Mouse (Mus musculus) forebrain, postnatal 0 days (tissue): ENCODE data around the gene Rdm1. TPM values are rescaled to one million over a fixed set of nuclear protein-coding genes. Genes with fewer than 3 reads are reported as not detected.

Source experiments
- ATAC-seq: fragments of 200-750 bp; cut with Nextera tagmentation; 2 replicates; pipeline ENCODE4 v1.8.0; 2017; ENCODE audit warnings: mild to moderate bottlenecking, moderate library complexity
- DNase-seq: peaks from one replicate; pipeline ENCODE4 v3.0.0-alpha.2; 2015
- H3K27ac ChIP-seq: fragments of 300-500 bp; sonication (generic); 2 replicates; pipeline ENCODE4 v1.5.1; 2014; ENCODE audit warnings: low read depth, mild to moderate bottlenecking, antibody characterized with exemption, low read length, moderate library complexity, mixed read lengths
- H3K27me3 ChIP-seq: fragments of 300-500 bp; sonication (generic); 2 replicates; pipeline ENCODE4 v1.6.1; 2014; ENCODE audit warnings: mild to moderate bottlenecking, low read length, mixed read lengths; ENCODE audit not compliant: insufficient read depth
- H3K36me3 ChIP-seq: fragments of 300-500 bp; sonication (generic); 2 replicates; pipeline ENCODE4 v1.6.1; 2014; ENCODE audit warnings: mild to moderate bottlenecking, moderate library complexity; ENCODE audit not compliant: insufficient read depth
- H3K4me1 ChIP-seq: fragments of 300-500 bp; sonication (generic); 2 replicates; pipeline ENCODE4 v1.6.1; 2014; ENCODE audit warnings: antibody characterized with exemption; ENCODE audit not compliant: insufficient read depth
- H3K4me2 ChIP-seq: fragments of 300-500 bp; sonication (generic); 2 replicates; pipeline ENCODE4 v1.6.1; 2014; ENCODE audit warnings: low read depth, mild to moderate bottlenecking, moderate library complexity
- H3K4me3 ChIP-seq: fragments of 300-500 bp; sonication (generic); 2 replicates; pipeline ENCODE4 v1.5.1; 2014; ENCODE audit warnings: low read depth, low read length, mixed read lengths
- H3K9ac ChIP-seq: fragments of 300-500 bp; sonication (generic); 2 replicates; pipeline ENCODE4 v1.6.1; 2014; ENCODE audit warnings: mild to moderate bottlenecking
- H3K9me3 ChIP-seq: fragments of 300-500 bp; sonication (generic); 2 replicates; pipeline ENCODE4 v1.6.1; 2016; ENCODE audit warnings: low read length
- CTCF ChIP-seq: sonication (generic); IDR thresholded peaks from 2 replicates; pipeline ENCODE4 v1.5.1; 2016; ENCODE audit warnings: antibody characterized with exemption, control low read depth, low read depth
- WGBS: fragments of 180-500 bp; shearing (Covaris S2); extraction: QIAGEN DNeasy Blood & Tissue Kit; methylation state at CpG from one replicate; pipeline ENCODE4 v1.1.7; 2014; 5-methylcytosine and 5-hydroxymethylcytosine counted together
- polyA plus RNA-seq: library from polyadenylated mRNA; unstranded; fragments of >200 nt; fragmentation: Nextera tagmentation; extraction: Ambion mirVana; gene quantifications from 2 replicates; pipeline ENCODE4 v1.2.1, GENCODE M21; 2015
- total RNA-seq: library from RNA; depleted of rRNA; stranded (reverse); fragments of >200 nt; gene quantifications from 2 replicates; pipeline ENCODE4 v1.2.3, GENCODE M21; 2014

Gene Rdm1
- total and polyA plus RNA-seq, 2 experiments from 2014 or later: 4.4 to 9.0 TPM

GRCm38 (mm10) chr11:101671255-101671654, 44.3 kb downstream of the Rdm1 start:
- TF ChIP-seq CTCF: no peak
- no peak overlapping the region for H3K9ac ChIP-seq
- ATAC-seq: no peak
- H3K4me1 ChIP-seq: peaks cover 12% of the 10 kb centered on the region; the same call in 1 of the 2 replicates
- DNase-seq: no peak
- H3K27me3 ChIP-seq: no peaks in the 10 kb centered on the region
- H3K36me3 ChIP-seq: no peaks in the 10 kb centered on the region
- no peak overlapping the region for H3K4me2 ChIP-seq
- no peak overlapping the region for H3K4me3 ChIP-seq
- 88% methylated on average over 4 of the region's 4 CpGs for WGBS
- no peak overlapping the region for H3K27ac ChIP-seq
- no peaks in the 10 kb centered on the region for H3K9me3 ChIP-seq

- Histone ChIP-seq H3K4me2 (no peak overlapping the region), H3K27ac (peak overlapping the region; percentile 15), H3K9me3 (no peaks in the 10 kb centered on the region), H3K27me3 (no peaks in the 10 kb centered on the region), H3K4me1 (0 out of 2 replicates have a peak, but pooled peaks cover 5% of the 10 kb centered on the region), H3K9ac (no peak overlapping the region), H3K36me3 (no peaks in the 10 kb centered on the region), H3K4me3 (no peak overlapping the region)
- peak; percentile 66 for DNase-seq
- TF ChIP-seq CTCF: no peak
- 39% methylated on average over 16 of the region's 16 CpGs for WGBS
- peak; percentile 67 for ATAC-seq
Measured at GRCm38 (mm10) chr11:101673010-101673642, 46.1 kb downstream of the Rdm1 start.

GRCm38 (mm10) chr11:101674106-101674505, 47.1 kb downstream of the Rdm1 start:
- H3K27ac ChIP-seq: no peak overlapping the region
- 94% methylated on average over 5 of the region's 5 CpGs for WGBS
- no peaks in the 10 kb centered on the region for H3K9me3 ChIP-seq
- TF ChIP-seq CTCF: no peak
- no peaks in the 10 kb centered on the region for H3K27me3 ChIP-seq
- H3K36me3 ChIP-seq: no peaks in the 10 kb centered on the region
- H3K9ac ChIP-seq: no peak overlapping the region
- H3K4me3 ChIP-seq: no peak overlapping the region
- ATAC-seq (no peak), DNase-seq (no peak)
- H3K4me1 ChIP-seq: 0 out of 2 replicates have a peak, but pooled peaks cover 5% of the 10 kb centered on the region
- H3K4me2 ChIP-seq: no peak overlapping the region

- no peaks in the 10 kb centered on the region for H3K36me3 ChIP-seq
- H3K4me2 ChIP-seq: no peak overlapping the region
- H3K4me3 ChIP-seq: no peak overlapping the region
- H3K27me3 ChIP-seq: no peaks in the 10 kb centered on the region
- DNase-seq (no peak), ATAC-seq (no peak)
- 89% methylated on average over 4 of the region's 4 CpGs for WGBS
- H3K9ac ChIP-seq: no peak overlapping the region
- H3K9me3 ChIP-seq: no peaks in the 10 kb centered on the region
- TF ChIP-seq CTCF: no peak
- no peaks in the 10 kb centered on the region for H3K4me1 ChIP-seq
- H3K27ac ChIP-seq: no peak overlapping the region
Measured at GRCm38 (mm10) chr11:101675349-101675748, 48.4 kb downstream of the Rdm1 start.

GRCm38 (mm10) chr11:101677655-101678054, 50.7 kb downstream of the Rdm1 start:
- Histone ChIP-seq H3K9me3 (no peaks in the 10 kb centered on the region), H3K4me3 (no peak overlapping the region), H3K9ac (no peak overlapping the region), H3K27me3 (no peaks in the 10 kb centered on the region), H3K36me3 (no peaks in the 10 kb centered on the region), H3K4me2 (no peak overlapping the region), H3K4me1 (no peaks in the 10 kb centered on the region), H3K27ac (no peak overlapping the region)
- ATAC-seq: no peak
- WGBS: 81% methylated on average over 12 of the region's 12 CpGs
- DNase-seq: no peak
- no peak for TF ChIP-seq CTCF

GRCm38 (mm10) chr11:101678770-101679169, 51.8 kb downstream of the Rdm1 start:
- H3K4me1 ChIP-seq: no peaks in the 10 kb centered on the region
- no peak for TF ChIP-seq CTCF

GRCm38 (mm10) chr11:101679907-101680306, 52.9 kb downstream of the Rdm1 start:
- Histone ChIP-seq H3K9ac (no peak overlapping the region), H3K4me3 (no peak overlapping the region), H3K27ac (no peak overlapping the region), H3K4me1 (no peaks in the 10 kb centered on the region), H3K4me2 (no peak overlapping the region), H3K27me3 (no peaks in the 10 kb centered on the region), H3K36me3 (no peaks in the 10 kb centered on the region), H3K9me3 (no peaks in the 10 kb centered on the region)
- WGBS: 58% methylated on average over 7 of the region's 7 CpGs
- ATAC-seq: no peak
- no peak for TF ChIP-seq CTCF
- no peak for DNase-seq

More at GRCm38 (mm10) chr11:101678770-101679169, 51.8 kb downstream of the Rdm1 start:
- Histone ChIP-seq H3K4me2 (no peak overlapping the region), H3K9ac (no peak overlapping the region), H3K36me3 (no peaks in the 10 kb centered on the region), H3K9me3 (no peaks in the 10 kb centered on the region), H3K27me3 (no peaks in the 10 kb centered on the region), H3K4me3 (no peak overlapping the region), H3K27ac (no peak overlapping the region)
- ATAC-seq (no peak), DNase-seq (no peak)
- 77% methylated on average over 5 of the region's 5 CpGs for WGBS
